Mouse (Mus musculus): ENCODE results near the gene Pla2g2f. TPM values are rescaled to one million over a fixed set of nuclear protein-coding genes. Genes with fewer than 3 reads are reported as not detected.

Gene Pla2g2f
- polyA plus RNA-seq, 1 experiment from 2014 or later, result not detected

- WGBS, result 37% methylated on average over 20 of the region's 20 CpGs
Measured at GRCm38 (mm10) chr4:138777417-138778407, 20.3 kb upstream of the Pla2g2f start.

GRCm38 (mm10) chr4:138775435-138775834 lies 18.0 kb upstream of the Pla2g2f start, which contains the start of gene Pla2g2d:
TSS of gene Pla2g2d (plus strand) at chr4:138775735.
- WGBS, result 71% methylated on average over 6 of the region's 6 CpGs

More at GRCm38 (mm10) chr4:138777417-138778407, 20.3 kb upstream of the Pla2g2f start:
- Histone ChIP-seq H3K4me2 (no peak overlapping the region), H3K27me3 (replicated peaks; ENCODE audit: control insufficient read depth, insufficient read depth, low read length) (0 out of 2 replicates have a peak, but pooled peaks cover 2% of the 10 kb centered on the region), H3K4me1 (replicated peaks; ENCODE audit: control insufficient read depth, insufficient read depth, low read length) (no peaks in the 10 kb centered on the region), H3K4me3 (ENCODE audit: low read depth, low read length) (no peak overlapping the region), H3K36me3 (ENCODE audit: control insufficient read depth, insufficient read depth, low read length) (no peaks in the 10 kb centered on the region), H3K9ac (ENCODE audit: low read depth, low read length) (no peak overlapping the region), H3K27ac (ENCODE audit: low read depth, low read length) (no peak overlapping the region), H3K9me3 (ENCODE audit: control insufficient read depth, low read length) (no peaks in the 10 kb centered on the region)
- DNase-seq (ENCODE audit: low spot score), result no peak
- no peak for ATAC-seq (replicated peaks; ENCODE audit: low FRiP score)

GRCm38 (mm10) chr4:138772386-138772785 lies 15.0 kb upstream of the Pla2g2f start:
- no peak overlapping the region for H3K9ac ChIP-seq (ENCODE audit: low read depth, low read length)
- H3K36me3 ChIP-seq (ENCODE audit: control insufficient read depth, insufficient read depth, low read length), result no peaks in the 10 kb centered on the region
- H3K4me2 ChIP-seq, result no peak overlapping the region
- no peak overlapping the region for H3K27ac ChIP-seq (ENCODE audit: low read depth, low read length)
- DNase-seq (ENCODE audit: low spot score) (no peak), ATAC-seq (replicated peaks; ENCODE audit: low FRiP score) (no peak)
- no peak overlapping the region for H3K4me3 ChIP-seq (ENCODE audit: low read depth, low read length)
- no peaks in the 10 kb centered on the region for H3K9me3 ChIP-seq (ENCODE audit: control insufficient read depth, low read length)
- 74% methylated on average over 5 of the region's 5 CpGs for WGBS
- H3K27me3 ChIP-seq (replicated peaks; ENCODE audit: control insufficient read depth, insufficient read depth, low read length), result no peaks in the 10 kb centered on the region
- no peaks in the 10 kb centered on the region for H3K4me1 ChIP-seq (replicated peaks; ENCODE audit: control insufficient read depth, insufficient read depth, low read length)

More at GRCm38 (mm10) chr4:138775435-138775834, 18.0 kb upstream of the Pla2g2f start, which contains the start of gene Pla2g2d:
- Histone ChIP-seq H3K9ac (ENCODE audit: low read depth, low read length) (no peak within 1 kb of the TSS), H3K4me1 (replicated peaks; ENCODE audit: control insufficient read depth, insufficient read depth, low read length) (no peaks in the 10 kb centered on the region), H3K36me3 (ENCODE audit: control insufficient read depth, insufficient read depth, low read length) (no peaks in the 10 kb centered on the region), H3K27ac (ENCODE audit: low read depth, low read length) (no peak within 1 kb of the TSS), H3K9me3 (ENCODE audit: control insufficient read depth, low read length) (no peaks in the 10 kb centered on the region), H3K4me2 (no peak within 1 kb of the TSS), H3K27me3 (replicated peaks; ENCODE audit: control insufficient read depth, insufficient read depth, low read length) (0 out of 2 replicates have a peak, but pooled peaks cover 2% of the 10 kb centered on the region), H3K4me3 (ENCODE audit: low read depth, low read length) (no peak within 1 kb of the TSS)
- DNase-seq (ENCODE audit: low spot score) (no peak), ATAC-seq (replicated peaks; ENCODE audit: low FRiP score) (no peak)

GRCm38 (mm10) chr4:138771970-138772369 lies 14.5 kb upstream of the Pla2g2f start:
- H3K9me3 ChIP-seq (ENCODE audit: control insufficient read depth, low read length), result no peaks in the 10 kb centered on the region
- DNase-seq (ENCODE audit: low spot score), result no peak
- no peaks in the 10 kb centered on the region for H3K27me3 ChIP-seq (replicated peaks; ENCODE audit: control insufficient read depth, insufficient read depth, low read length)
- ATAC-seq (replicated peaks; ENCODE audit: low FRiP score), result no peak
- WGBS, result 76% methylated on average over 10 of the region's 10 CpGs
- H3K4me2 ChIP-seq, result no peak overlapping the region
- H3K4me1 ChIP-seq (replicated peaks; ENCODE audit: control insufficient read depth, insufficient read depth, low read length), result no peaks in the 10 kb centered on the region
- no peak overlapping the region for H3K27ac ChIP-seq (ENCODE audit: low read depth, low read length)
- H3K4me3 ChIP-seq (ENCODE audit: low read depth, low read length), result no peak overlapping the region
- H3K9ac ChIP-seq (ENCODE audit: low read depth, low read length), result no peak overlapping the region
- H3K36me3 ChIP-seq (ENCODE audit: control insufficient read depth, insufficient read depth, low read length), result no peaks in the 10 kb centered on the region

GRCm38 (mm10) chr4:138762266-138762665 lies 4.8 kb upstream of the Pla2g2f start:
- Histone ChIP-seq H3K4me1 (replicated peaks; ENCODE audit: control insufficient read depth, insufficient read depth, low read length) (no peaks in the 10 kb centered on the region), H3K27me3 (replicated peaks; ENCODE audit: control insufficient read depth, insufficient read depth, low read length) (no peaks in the 10 kb centered on the region), H3K9me3 (ENCODE audit: control insufficient read depth, low read length) (no peaks in the 10 kb centered on the region), H3K9ac (ENCODE audit: low read depth, low read length) (no peak overlapping the region), H3K4me2 (no peak overlapping the region), H3K36me3 (ENCODE audit: control insufficient read depth, insufficient read depth, low read length) (no peaks in the 10 kb centered on the region), H3K4me3 (ENCODE audit: low read depth, low read length) (no peak overlapping the region), H3K27ac (ENCODE audit: low read depth, low read length) (no peak overlapping the region)
- WGBS, result 63% methylated on average over 9 of the region's 9 CpGs
- ATAC-seq (replicated peaks; ENCODE audit: low FRiP score), result no peak; the same call in 1 of the 2 replicates
- DNase-seq (ENCODE audit: low spot score), result no peak

GRCm38 (mm10) chr4:138755983-138756382 lies 1.4 kb downstream of the Pla2g2f start:
- Histone ChIP-seq H3K4me1 (replicated peaks; ENCODE audit: control insufficient read depth, insufficient read depth, low read length) (no peaks in the 10 kb centered on the region), H3K4me3 (ENCODE audit: low read depth, low read length) (no peak overlapping the region), H3K9me3 (ENCODE audit: control insufficient read depth, low read length) (no peaks in the 10 kb centered on the region), H3K9ac (ENCODE audit: low read depth, low read length) (no peak overlapping the region), H3K27me3 (replicated peaks; ENCODE audit: control insufficient read depth, insufficient read depth, low read length) (no peaks in the 10 kb centered on the region), H3K4me2 (no peak overlapping the region), H3K27ac (ENCODE audit: low read depth, low read length) (no peak overlapping the region), H3K36me3 (ENCODE audit: control insufficient read depth, insufficient read depth, low read length) (no peaks in the 10 kb centered on the region)
- DNase-seq (ENCODE audit: low spot score), result no peak
- 79% methylated on average over 11 of the region's 11 CpGs for WGBS
- no peak for ATAC-seq (replicated peaks; ENCODE audit: low FRiP score)

GRCm38 (mm10) chr4:138755439-138755838 lies 2.0 kb downstream of the Pla2g2f start:
- ATAC-seq (replicated peaks; ENCODE audit: low FRiP score), result no peak
- no peak overlapping the region for H3K27ac ChIP-seq (ENCODE audit: low read depth, low read length)
- no peak overlapping the region for H3K4me3 ChIP-seq (ENCODE audit: low read depth, low read length)
- no peak overlapping the region for H3K4me2 ChIP-seq
- no peaks in the 10 kb centered on the region for H3K36me3 ChIP-seq (ENCODE audit: control insufficient read depth, insufficient read depth, low read length)
- H3K27me3 ChIP-seq (replicated peaks; ENCODE audit: control insufficient read depth, insufficient read depth, low read length), result no peaks in the 10 kb centered on the region
- no peak overlapping the region for H3K9ac ChIP-seq (ENCODE audit: low read depth, low read length)
- DNase-seq (ENCODE audit: low spot score), result no peak
- 58% methylated on average over 4 of the region's 4 CpGs for WGBS
- H3K4me1 ChIP-seq (replicated peaks; ENCODE audit: control insufficient read depth, insufficient read depth, low read length), result no peaks in the 10 kb centered on the region
- no peaks in the 10 kb centered on the region for H3K9me3 ChIP-seq (ENCODE audit: control insufficient read depth, low read length)

- H3K27me3 ChIP-seq (replicated peaks; ENCODE audit: control insufficient read depth, insufficient read depth, low read length), result no peaks in the 10 kb centered on the region
- no peak overlapping the region for H3K4me3 ChIP-seq (ENCODE audit: low read depth, low read length)
- DNase-seq (ENCODE audit: low spot score), result no peak
- 59% methylated on average over 9 of the region's 9 CpGs for WGBS
- no peak overlapping the region for H3K9ac ChIP-seq (ENCODE audit: low read depth, low read length)
- no peaks in the 10 kb centered on the region for H3K4me1 ChIP-seq (replicated peaks; ENCODE audit: control insufficient read depth, insufficient read depth, low read length)
- H3K36me3 ChIP-seq (ENCODE audit: control insufficient read depth, insufficient read depth, low read length), result no peaks in the 10 kb centered on the region
- no peaks in the 10 kb centered on the region for H3K9me3 ChIP-seq (ENCODE audit: control insufficient read depth, low read length)
- no peak overlapping the region for H3K27ac ChIP-seq (ENCODE audit: low read depth, low read length)
- no peak for ATAC-seq (replicated peaks; ENCODE audit: low FRiP score)
- H3K4me2 ChIP-seq, result no peak overlapping the region
Measured at GRCm38 (mm10) chr4:138754432-138754831, 3.0 kb downstream of the Pla2g2f start.
